Mouse (Mus musculus): ENCODE results near the gene Rb1. TPM values are rescaled to one million over a fixed set of nuclear protein-coding genes. Genes with fewer than 3 reads are reported as not detected.
A peak's percentile ranks its signal among the peaks of the same experiment; 100 is the strongest.

Rb1 gene
- total RNA-seq, 2 experiments from 2014 or later, result 46.1 to 46.3 TPM

DNA sequence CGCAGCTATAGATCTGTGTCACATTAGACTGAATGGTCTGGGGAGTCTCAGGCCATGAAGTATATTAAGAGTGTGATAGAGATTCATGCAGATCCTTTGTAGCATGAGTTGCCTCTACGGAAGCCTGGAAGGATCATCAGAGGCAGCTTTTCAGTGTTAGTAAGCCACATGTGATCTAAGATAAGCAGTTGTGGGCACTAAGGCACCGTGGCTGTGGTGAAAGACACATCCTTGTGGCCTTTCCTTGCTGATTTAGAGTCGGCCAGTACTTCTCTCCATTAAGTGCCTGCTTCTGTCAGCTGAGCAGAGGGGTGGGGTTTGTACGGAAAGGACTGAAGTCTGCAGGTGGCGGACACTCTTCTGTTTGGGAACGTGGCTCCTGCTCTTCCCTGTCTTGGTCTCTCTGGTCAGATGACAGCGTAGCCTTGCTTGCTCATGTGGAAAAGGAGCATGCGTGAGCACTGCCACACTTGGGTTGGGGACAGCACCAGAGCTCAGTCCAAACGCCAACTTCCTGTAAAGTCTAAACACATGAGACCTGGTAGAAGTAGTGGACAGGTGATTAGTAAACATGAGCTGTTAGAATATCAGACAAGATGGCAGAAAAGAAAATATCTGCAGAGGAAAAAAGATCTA is 162.1 kb downstream of the Rb1 start:
- no peak for DNase-seq (ENCODE audit: low spot score in 2 of 2)

GRCm38 (mm10) chr14:73162192-73162800 is 163.3 kb downstream of the Rb1 start:
- no peak for DNase-seq (ENCODE audit: low spot score in 2 of 2)

DNA sequence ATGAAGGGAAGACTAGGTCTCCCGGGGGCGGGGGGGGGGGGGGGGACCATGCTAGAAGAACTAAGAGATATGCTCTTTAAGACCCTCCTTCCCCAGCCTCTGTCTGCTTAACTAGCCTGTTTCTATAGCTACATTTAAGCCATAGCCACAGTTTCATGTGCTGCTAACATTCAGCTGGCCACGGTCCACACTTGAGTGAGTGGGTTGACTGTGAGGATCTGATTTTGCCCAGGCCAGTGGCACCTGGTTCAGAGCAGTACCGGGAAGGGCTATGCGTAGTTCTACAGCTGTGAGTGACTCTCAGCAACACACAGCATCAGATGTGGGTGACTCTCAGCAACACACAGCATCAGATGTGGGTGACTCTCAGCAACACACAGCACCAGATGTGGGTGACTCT is 164.3 kb downstream of the Rb1 start:
- no peak for DNase-seq (ENCODE audit: low spot score in 2 of 2)

DNA sequence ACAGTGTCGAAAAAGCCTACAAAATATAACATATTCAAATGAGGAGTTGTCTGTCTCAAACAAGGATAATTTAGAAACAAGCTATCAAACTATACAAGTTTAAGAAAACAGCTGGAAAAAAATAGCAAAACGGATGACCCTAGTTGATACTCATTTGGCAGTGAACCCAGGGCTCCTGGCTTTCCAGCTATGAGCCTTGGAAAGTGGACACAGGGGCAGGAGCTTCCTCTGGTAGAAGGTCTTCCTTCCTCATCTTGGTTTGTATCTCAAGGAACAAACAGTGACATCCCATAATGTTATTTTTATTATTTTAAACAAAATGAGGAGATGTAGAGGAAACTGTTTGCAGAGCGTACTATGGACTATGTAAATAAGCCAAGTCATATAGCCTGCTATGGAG is 177.5 kb downstream of the Rb1 start:
- DNase-seq (ENCODE audit: low spot score in 2 of 2), result no peak

DNA sequence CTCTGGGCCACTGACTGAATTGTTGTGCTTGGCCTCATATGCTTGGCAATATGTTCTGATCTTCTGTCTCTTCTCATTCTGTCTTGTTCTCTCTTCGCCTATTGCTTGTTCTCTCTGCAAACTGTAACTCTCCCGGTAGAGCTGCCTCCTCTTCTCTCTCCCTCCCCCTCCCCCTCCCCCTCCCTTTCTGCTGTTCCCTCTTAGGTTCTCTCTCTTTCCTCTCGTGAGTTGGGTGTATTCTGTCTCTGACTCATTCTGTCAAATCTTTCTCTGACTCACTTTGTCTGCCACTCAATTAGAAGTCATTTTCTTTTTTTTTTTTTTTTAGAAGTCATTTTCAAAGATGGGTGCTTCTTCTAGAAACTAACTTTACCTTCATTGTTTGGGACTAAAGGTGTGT is 178.9 kb downstream of the Rb1 start:
- DNase-seq (ENCODE audit: low spot score in 2 of 2), result no peak

GRCm38 (mm10) chr14:73145531-73145930 is 180.1 kb downstream of the Rb1 start:
- no peak for DNase-seq (ENCODE audit: low spot score in 2 of 2)

GRCm38 (mm10) chr14:73143710-73144420 is 181.8 kb downstream of the Rb1 start:
- peak in 1 of 2 experiments; percentile 18 for DNase-seq (ENCODE audit: low spot score in 2 of 2)

GRCm38 (mm10) chr14:73142896-73143709 is 182.5 kb downstream of the Rb1 start:
- DNase-seq (ENCODE audit: low spot score in 2 of 2), result peak; percentile 77 to 85

GRCm38 (mm10) chr14:73142421-73142895 is 183.2 kb downstream of the Rb1 start:
- DNase-seq (ENCODE audit: low spot score in 2 of 2), result no peak

DNA sequence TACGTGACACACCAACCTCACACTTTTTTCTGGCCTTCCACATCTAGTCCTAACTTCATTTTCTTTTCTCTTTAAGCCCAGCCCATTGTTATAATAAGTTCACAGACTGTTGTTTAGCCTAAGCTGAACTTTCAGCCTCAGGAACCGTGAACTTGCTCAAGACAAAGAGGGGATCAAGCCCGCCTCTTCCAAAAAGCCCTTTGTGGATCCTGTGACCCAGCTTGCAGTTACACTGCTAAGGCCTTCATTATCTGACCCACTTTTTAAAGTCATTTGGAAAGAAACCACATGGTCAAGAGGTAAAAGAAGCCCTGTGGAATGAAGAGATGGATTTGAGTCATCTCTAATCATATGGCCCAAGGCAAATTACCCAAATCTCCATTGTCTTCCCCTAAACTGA is 183.8 kb downstream of the Rb1 start:
- no peak for DNase-seq (ENCODE audit: low spot score in 2 of 2)

- no peak for DNase-seq (ENCODE audit: low spot score in 2 of 2)
These were observed 185.8 kb downstream of the Rb1 start for GRCm38 (mm10) chr14:73139866-73140265.

DNA sequence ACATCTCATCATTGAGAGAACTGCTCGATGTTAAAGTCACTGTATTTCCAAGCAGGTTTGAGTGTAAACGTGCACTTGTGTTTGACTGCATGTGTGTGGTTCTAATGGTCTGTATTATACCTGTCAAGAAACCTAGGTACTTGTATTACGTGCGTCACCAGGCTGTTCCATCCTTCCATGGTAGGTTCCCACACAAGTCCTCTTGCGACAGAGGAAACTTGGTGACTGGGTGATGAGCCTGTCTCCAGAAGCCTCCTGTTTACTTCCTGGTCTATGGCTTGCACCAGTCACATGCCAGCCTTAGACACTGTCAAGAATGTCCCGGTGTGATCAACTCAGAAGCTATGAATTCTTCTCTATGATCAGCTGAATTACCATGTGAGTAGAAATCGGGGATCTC is 187.1 kb downstream of the Rb1 start:
- DNase-seq (ENCODE audit: low spot score in 2 of 2), result no peak

DNA sequence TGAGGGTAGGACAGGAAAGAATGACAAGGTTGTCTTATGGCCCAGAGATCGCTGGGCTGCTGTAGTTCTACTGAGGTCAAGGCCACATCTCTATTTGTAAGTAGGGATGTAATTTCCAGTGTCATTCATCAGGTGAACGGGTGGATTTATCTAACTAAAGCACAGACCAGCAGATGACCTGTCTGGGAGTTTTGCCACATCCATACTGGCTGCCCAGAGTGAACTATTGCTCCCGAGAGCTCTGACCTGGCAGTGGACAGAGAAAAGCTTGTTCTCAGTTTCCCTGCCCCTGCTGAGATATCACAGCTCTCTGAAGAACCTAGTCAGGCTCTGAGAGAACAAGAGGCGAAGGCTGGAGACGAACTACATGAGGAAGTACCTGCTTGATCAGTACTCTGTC is 188.4 kb downstream of the Rb1 start:
- DNase-seq (ENCODE audit: low spot score in 2 of 2), result no peak

Small RNAs within 50 kb of the gene (microRNA-seq; reads per million reads assigned to microRNA genes)
- not detected for gene Mir687

Other genes starting within 250 kb of the Rb1 start
- gene Rcbtb2, start 202.8 kb downstream of the Rb1 start, total RNA-seq (2021), result 10 to 100 TPM; 44.7 to 45.8 TPM
- gene Lpar6, start 87.9 kb downstream of the Rb1 start, total RNA-seq (2021), result 1 to 10 TPM; 4.7 TPM
- 100 to 1,000 TPM; 486 to 491 TPM for gene Itm2b, start 59.5 kb upstream of the Rb1 start, total RNA-seq (2021)
- 10 to 100 TPM; 25.0 to 31.1 TPM for gene Med4, start 184.2 kb upstream of the Rb1 start, total RNA-seq (2021)
- 100 to 1,000 TPM; 265 to 310 TPM for gene Sucla2, start 199.5 kb upstream of the Rb1 start, total RNA-seq (2021)
- 1 to 10 TPM; 6.2 to 7.3 TPM for gene Nudt15, start 222.4 kb upstream of the Rb1 start, total RNA-seq (2021)

Data from gastrocnemius, postnatal 4 days (tissue).